10 mouse cellular contexts compared by ENCODE assay signal in the genomic region with DNA sequence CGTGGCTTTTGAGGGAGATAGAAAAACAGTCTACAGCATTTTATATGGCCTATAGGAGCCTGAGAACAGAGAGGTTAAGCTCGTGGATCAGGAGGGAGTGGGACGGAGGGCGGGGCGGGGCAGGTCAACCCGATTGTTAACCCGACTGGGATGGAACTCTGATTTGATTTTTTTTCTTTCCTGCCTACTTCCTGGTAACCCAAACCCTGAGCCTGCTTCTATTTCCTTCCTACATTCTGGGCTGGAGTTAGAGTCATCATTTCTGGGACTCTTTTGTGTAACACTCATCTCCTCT. TPM values are rescaled to one million over a fixed set of nuclear protein-coding genes. Genes with fewer than 3 reads are reported as not detected.
DNase-seq lines count a peak whose midpoint lies in the region; ATAC-seq lines count a peak whose summit lies in the region.
"Had no signal": no experiment of that assay in that cellular context is flagged by ENCODE, and none has a peak within 500 bp of the region (broad histone marks: within the 10 kb centered on the region; RNA-seq: fewer than 3 reads in every experiment).

No protein-coding gene starts in this region.

- WGBS in kidney, embryonic 14.5 days: 1% methylated on average over 7 of the region's 7 CpGs
- WGBS in embryonic facial prominence, embryonic 10.5 days: 0% methylated on average over 7 of the region's 7 CpGs
- WGBS in hindbrain, embryonic 15.5 days: 2% methylated on average over 7 of the region's 7 CpGs
- 0% methylated on average over 7 of the region's 7 CpGs for WGBS in midbrain, embryonic 12.5 days

- H3K9ac ChIP-seq in kidney, embryonic 14.5 days (ENCODE audit: low read depth, low read length): no peak overlapping the region; the same call in 1 of the 2 replicates
- H3K9ac ChIP-seq in hindbrain, embryonic 15.5 days: 0 out of 2 replicates have a peak overlapping the region, but pooled peaks have one; percentile 18
- H3K9ac ChIP-seq in midbrain, embryonic 12.5 days (replicated peaks): peak overlapping the region; percentile 29; the same call in 1 of the 2 replicates

- no peaks in the 10 kb centered on the region for H3K27me3 ChIP-seq in kidney, embryonic 14.5 days (ENCODE audit: control insufficient read depth, insufficient read depth, low read length)
- H3K27me3 ChIP-seq in embryonic facial prominence, embryonic 10.5 days (replicated peaks; ENCODE audit: low read depth, poor library complexity, severe bottlenecking): peaks cover 45% of the 10 kb centered on the region
- no peaks in the 10 kb centered on the region for H3K27me3 ChIP-seq in hindbrain, embryonic 15.5 days
- H3K27me3 ChIP-seq in midbrain, embryonic 12.5 days: peaks cover 36% of the 10 kb centered on the region
- H3K27me3 ChIP-seq: CH12.LX had no signal

- peaks cover 19% of the 10 kb centered on the region for H3K4me1 ChIP-seq in kidney, embryonic 14.5 days (ENCODE audit: control insufficient read depth, insufficient read depth, low read length)
- H3K4me1 ChIP-seq in embryonic facial prominence, embryonic 10.5 days: peaks cover 28% of the 10 kb centered on the region
- H3K4me1 ChIP-seq in hindbrain, embryonic 15.5 days (replicated peaks): peaks cover 27% of the 10 kb centered on the region
- peaks cover 15% of the 10 kb centered on the region for H3K4me1 ChIP-seq in midbrain, embryonic 12.5 days

- no peaks in the 10 kb centered on the region for H3K36me3 ChIP-seq in kidney, embryonic 14.5 days (ENCODE audit: control insufficient read depth, insufficient read depth, low read length)
- H3K36me3 ChIP-seq in embryonic facial prominence, embryonic 10.5 days (replicated peaks): no peaks in the 10 kb centered on the region
- H3K36me3 ChIP-seq in hindbrain, embryonic 15.5 days: no peaks in the 10 kb centered on the region
- no peaks in the 10 kb centered on the region for H3K36me3 ChIP-seq in midbrain, embryonic 12.5 days

- peak overlapping the region; percentile 31 for H3K4me3 ChIP-seq in kidney, embryonic 14.5 days (ENCODE audit: low read length)
- H3K4me3 ChIP-seq in embryonic facial prominence, embryonic 10.5 days: peak overlapping the region; percentile 56
- peak overlapping the region; percentile 22 for H3K4me3 ChIP-seq in hindbrain, embryonic 15.5 days
- peak overlapping the region; percentile 33 for H3K4me3 ChIP-seq in midbrain, embryonic 12.5 days

- H3K27ac ChIP-seq in kidney, embryonic 14.5 days (ENCODE audit: low read depth, low read length): no peak overlapping the region
- H3K27ac ChIP-seq in embryonic facial prominence, embryonic 10.5 days (replicated peaks): 0 out of 2 replicates have a peak overlapping the region, but pooled peaks have one; percentile 19
- peak overlapping the region; percentile 60 for H3K27ac ChIP-seq in hindbrain, embryonic 15.5 days (replicated peaks)
- no peak overlapping the region for H3K27ac ChIP-seq in midbrain, embryonic 12.5 days (replicated peaks)

- peak; percentile 47; the same call in 1 of the 2 replicates for ATAC-seq in kidney, embryonic 14.5 days (ENCODE audit: low FRiP score, low TSS enrichment)
- no peak for ATAC-seq in hindbrain, embryonic 15.5 days (ENCODE audit: low FRiP score, low read depth)
- peak; percentile 17; the same call in 1 of the 2 replicates for ATAC-seq in midbrain, embryonic 12.5 days (ENCODE audit: low FRiP score, low read depth)
- ATAC-seq in cerebellum, adult (ENCODE audit: insufficient number of reproducible peaks, low FRiP score, low TSS enrichment): no peak

- H3K9me3 ChIP-seq in kidney, embryonic 14.5 days (ENCODE audit: control insufficient read depth, low read length): no peaks in the 10 kb centered on the region
- no peaks in the 10 kb centered on the region for H3K9me3 ChIP-seq in embryonic facial prominence, embryonic 10.5 days
- no peaks in the 10 kb centered on the region for H3K9me3 ChIP-seq in hindbrain, embryonic 15.5 days
- H3K9me3 ChIP-seq in midbrain, embryonic 12.5 days: no peaks in the 10 kb centered on the region

- H3K4me2 ChIP-seq in kidney, embryonic 14.5 days (replicated peaks; ENCODE audit: low read depth, low read length): peak overlapping the region; percentile 72
- peak overlapping the region; percentile 53 for H3K4me2 ChIP-seq in hindbrain, embryonic 15.5 days
- H3K4me2 ChIP-seq in midbrain, embryonic 12.5 days (replicated peaks): peak overlapping the region; percentile 68

- DNase-seq in kidney, postnatal 25 days: no peak
- DNase-seq in embryonic facial prominence, embryonic 10.5 days (ENCODE audit: low spot score): no peak
- no peak for DNase-seq in frontal cortex, postnatal 25 days (ENCODE audit: low spot score in 2 of 2)
- no peak for DNase-seq in gastrocnemius, postnatal 4 days (ENCODE audit: low spot score in 2 of 2)

RNA-seq across cellular contexts. Expression of a gene that starts 27.7 kb away (rescaled TPM):
- 1,015 and 1,361 TPM in 2 replicates for polyA plus RNA-seq in kidney, embryonic 14.5 days (2014; fragmentation: Nextera tagmentation; extraction: Ambion mirVana)
- polyA plus RNA-seq in embryonic facial prominence, embryonic 10.5 days (2016; fragmentation: Nextera tagmentation; extraction: Ambion mirVana): 1,075 and 1,119 TPM in 2 replicates
- 2,472 and 2,541 TPM in 2 replicates for polyA plus RNA-seq in hindbrain, embryonic 15.5 days (2015; fragmentation: Nextera tagmentation; extraction: Ambion mirVana)
- polyA plus RNA-seq in midbrain, embryonic 12.5 days (2016; fragmentation: Nextera tagmentation; extraction: Ambion mirVana): 1,064 and 1,134 TPM in 2 replicates
- total RNA-seq in gastrocnemius, postnatal 4 days (2021): 100 to 1,000 TPM; 356 to 375 TPM

RNA-seq across cellular contexts. Expression of a gene that starts 46.9 kb away (rescaled TPM):
- polyA plus RNA-seq in kidney, embryonic 14.5 days (2014; fragmentation: Nextera tagmentation; extraction: Ambion mirVana): 0.51 TPM in 1 of 2 replicates, not detected in the other
- not detected in 2 replicates for polyA plus RNA-seq in embryonic facial prominence, embryonic 10.5 days (2016; fragmentation: Nextera tagmentation; extraction: Ambion mirVana)
- not detected in 2 replicates for polyA plus RNA-seq in hindbrain, embryonic 15.5 days (2015; fragmentation: Nextera tagmentation; extraction: Ambion mirVana)
- polyA plus RNA-seq in midbrain, embryonic 12.5 days (2016; fragmentation: Nextera tagmentation; extraction: Ambion mirVana): not detected in 2 replicates
- total RNA-seq in gastrocnemius, postnatal 4 days (2021): not detected
- total RNA-seq: CH12.LX; left cerebral cortex, postnatal 4 days had no signal

Comparison
In these comparisons a context has a peak if more than half of its experiments do, and no peak if none do; other contexts are left out.
1. ATAC-seq: peak in kidney, embryonic 14.5 days (single experiment) and midbrain, embryonic 12.5 days (single experiment); none in hindbrain, embryonic 15.5 days (single experiment) and cerebellum, adult (single experiment).
2. H3K27ac ChIP-seq: peak in embryonic facial prominence, embryonic 10.5 days (single experiment) and hindbrain, embryonic 15.5 days (single experiment); none in kidney, embryonic 14.5 days (single experiment) and midbrain, embryonic 12.5 days (single experiment).
3. Peak in every context shown above with its lines, with median percentiles within 50 percentile points of each other: H3K4me2 ChIP-seq and H3K4me3 ChIP-seq.